Mouse (Mus musculus) kidney, adult 9 months (tissue): ENCODE data around the gene Sohlh2.
"Not testable (repeated sequence)": the region's sequence is repeated elsewhere in the genome, so short reads cannot be mapped to it uniquely, and the experiment has no call there.

Source experiments
- DNase-seq: peaks from one replicate; pipeline ENCODE4 v3.0.0; 2022

The Sohlh2 gene

DNA sequence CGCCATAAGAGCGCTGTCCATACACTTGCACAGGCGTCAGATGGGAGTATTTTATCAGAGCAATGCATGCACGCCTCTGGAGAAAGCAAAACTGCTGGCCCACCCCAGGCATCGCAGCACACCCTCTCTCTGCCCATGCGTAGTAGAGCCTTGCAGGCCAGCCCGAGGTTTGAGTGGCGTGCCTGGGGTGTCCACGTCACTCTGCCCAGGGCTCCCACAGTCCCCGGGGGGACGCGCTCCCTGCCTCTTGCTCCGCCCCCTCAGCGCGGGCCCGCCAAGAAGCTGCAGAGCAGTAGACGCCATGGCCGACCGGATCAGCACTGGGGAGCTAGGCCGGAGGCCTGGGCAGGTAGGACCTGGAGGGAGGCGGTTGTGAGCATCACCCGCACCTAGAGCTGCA, at the start of gene Sohlh2:
TSS of gene Sohlh2 (plus strand) at position 263 of the 400 bp plus-strand sequence.
- no peak for DNase-seq

DNA sequence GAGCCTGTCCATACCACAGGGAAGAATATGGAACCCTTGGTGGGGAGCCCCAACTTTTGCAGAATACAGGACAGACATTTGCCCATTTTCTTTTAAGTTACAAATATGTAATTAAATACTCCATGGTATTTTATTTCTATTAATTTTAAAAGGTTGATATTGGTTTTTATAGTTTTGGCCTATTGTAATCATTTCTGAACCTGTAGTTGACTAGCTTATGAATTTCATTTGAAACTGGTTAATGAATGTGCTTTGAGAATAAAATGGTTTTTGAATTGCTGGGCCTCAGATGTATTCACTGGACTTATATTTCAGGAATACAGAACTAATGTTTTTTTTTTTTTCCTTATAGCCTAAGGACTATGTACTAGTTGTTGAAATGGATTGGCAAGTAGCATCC, 44.8 kb upstream of the Sohlh2 start, which contains the start of gene Ccdc169:
TSS of gene Ccdc169 (plus strand) at position 301 of the 400 bp plus-strand sequence.
- no peak for DNase-seq

DNA sequence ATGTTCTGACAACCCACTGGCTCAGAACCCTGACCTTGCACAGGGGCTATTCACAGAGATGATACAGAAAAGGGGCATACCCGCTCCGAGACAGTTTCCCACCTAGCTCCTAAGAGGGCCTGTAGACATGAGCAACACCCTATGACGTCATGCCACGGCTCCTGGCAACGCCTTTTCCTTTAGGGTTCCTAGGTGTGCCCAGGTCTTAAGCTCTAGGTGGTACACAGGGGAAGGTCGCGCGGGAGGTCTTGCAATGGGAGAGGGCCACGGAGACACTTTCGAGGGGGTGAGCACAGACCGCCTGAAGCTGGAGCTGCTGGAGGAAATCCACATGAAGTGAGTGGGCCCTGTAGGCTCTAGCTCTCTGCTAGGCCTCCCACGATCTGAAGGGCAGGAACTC, 42.0 kb upstream of the Sohlh2 start:
- no peak for DNase-seq

DNA sequence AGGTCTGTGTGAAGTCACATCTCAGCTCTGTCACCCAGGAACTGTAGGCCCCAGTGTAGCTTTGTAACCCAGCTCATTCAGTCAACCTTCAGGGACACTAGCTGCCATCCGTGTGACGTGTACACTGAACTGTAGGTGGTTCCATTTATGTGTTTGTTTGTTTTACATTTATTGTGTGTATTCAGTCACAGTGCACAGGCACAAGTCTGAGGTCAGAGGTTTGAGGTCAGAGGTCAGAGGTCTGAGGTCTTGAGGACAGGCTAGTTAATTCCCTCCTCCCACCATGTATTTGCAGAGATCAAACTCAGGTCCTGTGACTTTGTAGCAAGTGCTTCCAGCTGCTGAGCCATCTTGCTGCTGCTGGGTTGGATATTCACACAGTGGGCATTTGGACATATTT, 40.4 kb upstream of the Sohlh2 start:
- no peak for DNase-seq

DNA sequence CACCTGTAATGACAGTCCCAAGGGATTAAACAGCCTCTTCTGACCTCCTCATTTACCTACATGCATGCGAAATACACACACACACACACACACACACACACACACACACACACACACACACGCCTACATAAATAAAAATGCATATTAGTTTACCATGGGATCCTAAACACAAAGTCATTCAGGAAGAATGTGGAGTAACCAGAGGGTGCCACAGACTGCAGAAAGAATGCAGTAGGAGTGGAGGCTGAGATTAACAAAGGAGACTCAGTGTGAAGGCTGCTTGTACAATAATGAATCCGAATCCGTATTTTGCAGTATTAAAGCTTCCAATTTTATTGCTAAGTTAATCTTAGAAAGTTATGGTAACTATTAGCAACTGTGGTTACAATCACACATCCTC, 36.9 kb upstream of the Sohlh2 start:
- no peak for DNase-seq

DNA sequence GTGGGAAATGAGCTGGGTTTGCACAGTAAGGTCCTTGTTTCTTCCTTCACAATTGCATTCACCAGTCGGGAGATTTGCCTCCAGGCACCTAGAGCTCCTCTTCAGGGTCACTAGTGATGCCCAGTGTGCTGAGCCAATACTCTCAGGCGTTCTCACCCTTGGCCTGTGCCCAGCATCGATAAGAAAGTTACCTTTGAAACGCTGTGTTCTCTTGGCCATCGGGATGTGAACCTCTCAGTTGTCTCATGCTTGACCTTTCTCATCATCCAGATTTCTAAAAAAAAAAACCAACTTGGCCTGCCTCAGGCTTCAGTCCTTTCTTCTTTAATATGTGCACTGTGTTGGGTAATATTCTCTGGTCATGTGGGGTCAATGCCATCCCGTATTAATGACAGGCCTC, 35.4 kb upstream of the Sohlh2 start:
- DNase-seq, result no peak

DNA sequence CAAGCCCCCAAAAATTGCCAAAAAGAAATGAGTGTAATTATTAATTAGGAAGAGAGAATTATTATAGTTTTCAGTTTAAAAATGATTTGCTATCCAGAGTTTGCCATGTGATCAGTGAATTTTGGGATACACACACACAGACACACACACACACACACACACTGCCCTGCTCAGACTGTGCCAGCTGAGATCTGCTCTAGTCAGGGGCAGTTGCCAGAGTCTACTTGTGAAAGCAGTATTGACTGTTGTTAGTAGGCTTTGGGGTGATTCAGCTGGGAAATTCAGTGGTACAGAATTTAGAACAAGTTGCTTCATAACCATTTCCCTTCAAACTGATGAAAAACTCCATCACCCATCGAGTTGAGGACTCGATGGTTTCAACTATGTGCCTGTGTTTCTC, 34.7 kb upstream of the Sohlh2 start:
- no peak for DNase-seq

DNA sequence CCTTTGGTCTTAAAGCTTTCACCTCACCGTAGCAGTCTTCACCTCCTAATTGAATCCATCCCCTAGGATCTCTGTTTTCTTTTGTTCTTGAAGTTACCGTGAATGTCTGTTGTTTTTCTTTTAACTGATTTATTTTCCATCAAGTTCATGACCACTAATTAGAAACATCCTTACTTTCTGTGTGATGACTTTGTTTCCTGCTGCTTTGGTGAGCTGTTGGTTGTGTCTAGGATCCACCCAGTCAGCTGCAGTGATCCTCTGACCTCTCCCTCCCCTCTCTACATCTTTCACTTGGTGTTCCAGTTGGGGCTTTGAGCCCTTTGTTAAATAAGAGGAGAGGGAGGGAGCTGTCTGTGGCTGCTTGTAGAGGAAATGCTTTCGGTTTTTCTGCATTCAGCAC, 33.7 kb upstream of the Sohlh2 start:
- no peak for DNase-seq

DNA sequence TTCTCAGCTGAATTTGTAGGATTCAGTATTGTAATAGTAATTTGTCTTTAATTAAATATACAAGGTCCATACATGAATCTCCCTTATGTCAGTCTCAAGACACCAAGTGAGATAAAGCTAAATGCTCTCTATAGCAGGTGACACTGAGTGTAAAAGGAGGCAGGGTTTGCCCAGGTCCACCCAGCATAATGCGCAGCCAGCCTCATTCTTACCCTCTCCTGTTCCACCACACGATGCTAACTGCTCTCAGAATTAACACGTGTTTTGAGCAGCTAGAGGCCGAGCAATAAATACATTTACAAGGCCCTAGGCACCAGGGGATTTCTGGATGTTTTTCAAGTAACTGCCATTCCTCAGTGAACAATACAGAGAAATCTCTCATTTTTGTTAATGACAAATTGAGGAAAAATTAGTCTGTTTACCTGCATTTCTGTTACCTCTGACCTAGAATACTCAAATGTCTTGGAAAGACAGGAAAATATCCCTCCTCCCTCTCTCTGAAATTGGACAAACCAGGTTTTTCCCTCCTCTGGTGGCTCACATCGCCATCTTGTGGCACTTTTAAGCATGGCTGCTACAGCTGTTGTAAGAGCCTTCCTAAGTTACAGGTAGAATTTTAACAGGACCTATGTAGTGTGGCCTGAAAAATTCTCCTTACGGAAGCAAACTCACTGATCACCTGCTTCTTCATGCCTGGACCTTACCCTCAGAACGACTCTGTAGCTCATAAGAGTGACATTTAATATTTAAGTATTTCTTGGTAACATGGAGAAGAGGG, 30.0 kb upstream of the Sohlh2 start:
- DNase-seq, result peak; percentile 70

DNA sequence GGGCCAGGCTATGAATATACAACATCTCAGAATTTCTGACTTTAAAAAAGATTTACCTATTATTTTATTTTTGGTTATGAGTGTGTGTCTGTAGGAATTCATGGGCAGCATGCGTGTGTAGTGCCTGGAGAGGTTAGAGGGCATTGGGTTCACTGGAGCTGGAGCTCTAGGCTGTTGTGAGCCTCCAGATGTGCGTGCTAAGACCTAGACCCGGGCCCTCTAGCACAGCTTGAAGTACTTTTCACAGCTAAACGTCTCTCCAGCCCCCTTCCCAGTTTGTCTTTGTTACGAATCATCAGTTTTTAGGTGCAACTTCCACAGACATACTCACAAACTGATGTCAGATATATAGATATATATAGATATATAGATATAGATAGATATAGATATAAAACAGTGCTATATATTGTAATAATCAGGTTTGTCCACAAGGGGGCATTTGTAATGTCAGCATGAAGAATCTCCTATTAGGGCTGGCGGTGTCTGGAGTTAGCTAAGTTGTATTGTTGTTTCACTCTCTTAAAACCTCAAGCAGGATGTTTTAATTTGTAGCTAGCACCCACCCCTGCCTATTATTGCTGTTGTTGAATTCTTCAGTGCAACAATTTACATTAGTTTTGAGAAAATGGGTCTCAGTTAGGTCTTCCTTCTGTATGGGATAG, 29.0 kb upstream of the Sohlh2 start:
- DNase-seq, result peak; percentile 18

DNA sequence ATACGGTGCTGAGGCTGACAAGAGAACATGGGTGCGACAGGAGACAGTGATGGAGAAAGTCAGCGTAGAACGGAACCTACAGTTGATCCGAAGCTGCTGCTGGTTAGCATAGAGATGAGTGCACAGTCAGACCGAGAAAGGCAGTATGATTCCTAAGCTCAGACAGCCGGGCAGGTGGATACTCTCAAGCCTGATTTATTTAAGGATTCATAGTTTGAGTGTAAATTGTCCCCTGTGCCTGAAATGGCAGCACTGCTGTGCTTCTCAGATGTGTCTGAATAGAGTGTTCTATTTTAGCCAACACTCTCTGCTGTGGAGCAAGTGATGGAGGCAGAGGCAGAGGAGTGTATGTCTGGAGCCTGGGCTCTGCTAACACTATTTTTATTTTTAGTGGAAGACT, 27.7 kb upstream of the Sohlh2 start:
- no peak for DNase-seq

DNA sequence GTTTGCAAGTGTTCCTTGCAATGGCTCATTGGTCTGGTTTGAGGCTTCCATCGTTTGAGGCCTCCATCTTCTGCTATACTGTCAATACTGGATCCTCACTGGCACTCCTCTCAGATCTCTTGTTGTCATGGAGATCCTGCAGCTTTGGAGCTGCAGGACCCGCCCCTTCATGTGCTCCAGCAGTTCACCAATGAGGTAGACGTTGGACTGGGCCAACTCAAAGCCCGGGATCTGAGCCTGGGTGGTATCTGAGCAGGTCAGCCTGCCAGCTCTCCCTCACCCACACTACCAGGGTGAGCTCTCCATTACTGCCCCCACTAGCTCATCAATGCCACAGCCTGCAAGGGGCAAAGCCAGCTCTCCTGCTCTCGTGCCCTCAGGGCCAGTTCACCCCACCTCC, 24.4 kb upstream of the Sohlh2 start:
- no peak for DNase-seq

DNA sequence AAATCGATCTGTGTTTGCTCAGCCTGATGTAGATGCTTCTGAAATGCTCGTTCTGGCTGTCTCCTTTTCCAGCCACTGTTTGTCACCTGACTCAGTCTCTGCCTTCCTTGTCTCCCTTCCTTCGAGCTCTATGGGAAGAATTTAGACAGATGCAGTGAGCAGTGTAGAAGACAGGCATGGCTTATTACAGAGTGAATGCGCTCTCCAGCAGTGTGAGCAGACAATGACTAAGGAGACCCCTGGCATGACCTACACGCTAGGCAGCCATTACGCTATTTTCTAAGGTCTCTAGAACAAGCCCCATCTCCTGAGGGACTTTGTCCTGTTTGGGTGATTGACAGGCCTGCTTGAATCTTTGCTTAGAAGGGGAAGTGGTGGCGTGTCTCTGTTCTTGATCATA, 20.7 kb upstream of the Sohlh2 start:
- DNase-seq, result no peak

DNA sequence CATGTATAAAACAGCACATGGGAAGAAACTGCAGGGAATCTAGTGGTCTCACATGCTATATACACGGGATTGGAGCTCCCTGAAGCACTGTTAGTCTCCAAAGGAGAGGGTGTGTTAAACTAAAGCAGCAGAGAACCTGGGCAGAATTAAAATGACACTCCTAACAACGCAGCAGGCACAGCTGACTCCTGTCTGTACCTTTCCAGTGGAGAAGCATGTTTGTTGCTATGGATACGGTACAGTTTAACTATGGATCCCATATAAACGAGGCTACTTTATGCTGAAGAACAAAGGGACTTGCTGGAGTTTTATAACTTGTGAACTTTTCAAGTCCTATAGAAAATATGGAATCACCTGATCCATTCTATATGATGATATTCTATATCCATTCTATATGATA, 18.3 kb upstream of the Sohlh2 start:
- no peak for DNase-seq

DNA sequence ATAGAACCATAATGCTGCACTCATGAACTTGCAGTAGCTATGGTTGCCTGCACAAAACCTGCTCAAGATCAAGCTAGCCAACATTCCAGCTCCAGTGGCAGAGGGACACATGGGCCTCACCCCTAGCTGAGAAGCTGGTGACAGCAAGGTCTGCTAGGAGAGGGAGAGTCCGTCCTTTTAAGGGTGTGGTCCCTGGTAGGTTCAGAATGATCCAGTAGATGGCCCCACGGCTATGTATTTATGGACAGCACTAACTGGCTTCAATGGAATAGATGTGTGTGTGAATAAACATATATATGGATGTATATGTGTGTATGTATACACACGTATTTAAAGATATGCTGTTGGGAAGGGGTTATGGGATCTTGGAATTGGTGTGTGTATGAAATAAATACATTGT, 9.3 kb upstream of the Sohlh2 start:
- DNase-seq, result no peak

DNA sequence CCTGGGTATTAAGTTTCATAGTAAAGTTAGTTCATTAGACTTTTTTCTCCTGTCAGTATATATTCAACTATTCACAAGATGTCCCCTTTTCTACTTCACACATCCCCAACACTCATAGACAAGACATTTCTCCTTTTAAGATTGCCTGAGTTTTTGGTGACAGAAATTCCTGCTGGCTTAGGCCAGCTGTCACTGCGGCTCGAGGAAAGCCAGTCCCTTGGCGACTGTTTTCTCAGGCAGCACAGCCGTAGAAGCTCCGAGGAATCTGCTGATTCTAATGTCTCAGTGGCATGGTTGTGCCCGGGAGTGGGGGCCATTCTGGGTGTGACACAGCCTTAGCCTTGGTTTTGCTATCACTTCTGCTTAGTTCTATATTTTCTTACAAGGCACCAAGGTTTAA, 4.6 kb upstream of the Sohlh2 start:
- DNase-seq, result no peak

DNA sequence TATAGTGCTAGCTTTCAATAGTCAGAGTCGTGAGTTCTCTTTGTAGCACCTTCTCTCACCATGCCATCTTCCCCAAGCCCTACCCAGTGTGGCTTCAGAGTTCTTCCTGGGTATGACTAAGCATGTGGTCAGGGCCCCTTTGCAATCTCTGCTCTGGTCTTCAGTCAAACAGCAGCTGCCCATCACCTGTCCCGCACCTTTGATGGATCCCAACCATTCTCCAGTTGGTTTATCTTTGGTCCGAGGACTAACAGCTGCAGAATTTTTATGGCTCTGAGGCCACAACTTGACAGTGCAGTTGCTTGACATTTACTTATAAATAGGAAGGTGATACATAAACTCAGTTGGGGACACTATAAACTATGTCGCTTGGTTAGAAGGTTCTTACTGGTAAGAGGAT, 9.8 kb downstream of the Sohlh2 start:
- no peak for DNase-seq

DNA sequence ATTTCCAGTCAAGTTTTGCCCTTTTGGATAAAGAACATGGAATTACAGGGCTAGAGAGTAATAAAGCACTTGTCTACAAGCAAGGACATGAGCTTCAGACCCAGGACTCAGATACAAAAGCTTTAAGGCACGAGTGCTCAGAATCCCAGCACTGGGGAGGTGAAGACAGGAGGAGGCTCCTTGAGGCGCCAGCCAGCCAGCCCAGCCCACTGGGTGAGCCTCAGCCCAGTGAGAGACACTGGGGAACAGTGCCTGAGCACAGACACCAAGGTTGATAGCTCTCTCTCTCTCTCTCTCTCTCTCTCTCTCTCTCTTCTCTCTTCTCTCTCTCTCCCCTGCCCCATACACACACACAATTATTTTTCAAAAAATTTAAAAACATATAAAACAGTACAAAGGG, 11.5 kb downstream of the Sohlh2 start:
- DNase-seq, result no peak

DNA sequence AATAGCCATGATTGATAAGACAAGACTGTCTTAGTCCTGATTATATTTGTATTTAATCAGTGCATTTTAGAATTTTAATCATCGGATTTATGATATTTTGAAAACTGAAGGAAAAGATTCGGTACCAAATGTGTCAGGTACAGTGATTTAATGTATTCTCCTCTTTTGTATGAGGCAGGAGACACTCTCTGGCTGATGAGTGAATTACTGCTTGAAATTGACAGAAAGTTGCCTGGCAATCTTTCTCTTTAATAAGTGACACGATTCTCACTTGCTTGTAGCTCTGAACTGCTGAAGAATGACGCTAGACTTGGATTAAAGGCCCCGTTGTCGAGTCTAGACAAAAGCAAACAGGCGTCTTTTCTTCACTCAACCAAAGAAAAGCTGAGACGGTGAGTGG, 13.0 kb downstream of the Sohlh2 start:
- no peak for DNase-seq

DNA sequence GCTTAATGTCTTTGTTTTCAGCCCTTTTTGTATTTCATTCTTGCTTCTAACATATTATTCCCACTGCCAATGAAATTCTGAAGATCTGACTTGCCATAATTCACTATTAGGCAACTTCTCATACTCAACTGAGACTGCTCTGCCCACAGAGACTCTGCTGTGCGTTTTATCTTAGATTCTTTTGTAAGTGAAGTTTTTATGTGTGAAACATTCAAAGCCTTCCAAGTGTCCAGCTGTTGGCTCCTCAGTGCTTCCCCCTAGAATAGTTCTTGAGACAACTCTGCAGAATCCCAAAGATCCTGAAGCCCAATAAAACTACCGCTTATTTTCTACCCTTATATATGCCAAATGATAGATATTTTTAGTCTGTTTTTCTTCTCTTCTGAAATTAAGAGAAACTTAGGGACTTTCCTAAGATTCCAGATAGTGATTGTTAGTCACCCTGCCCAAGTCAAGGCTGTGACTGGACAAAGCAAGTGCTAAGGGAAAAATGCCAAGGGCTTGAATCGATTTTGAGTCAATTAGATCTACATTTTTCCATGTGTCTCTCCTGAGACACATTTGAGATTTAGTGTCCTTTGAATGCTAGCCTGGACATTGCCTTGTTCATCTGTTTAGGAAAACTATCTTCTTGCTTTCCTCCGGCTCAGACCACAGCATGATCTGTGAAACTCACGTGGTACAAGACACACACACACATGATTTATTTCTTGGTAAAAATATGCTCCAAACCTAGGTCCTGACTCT, 13.9 kb downstream of the Sohlh2 start:
- DNase-seq, result no peak

DNA sequence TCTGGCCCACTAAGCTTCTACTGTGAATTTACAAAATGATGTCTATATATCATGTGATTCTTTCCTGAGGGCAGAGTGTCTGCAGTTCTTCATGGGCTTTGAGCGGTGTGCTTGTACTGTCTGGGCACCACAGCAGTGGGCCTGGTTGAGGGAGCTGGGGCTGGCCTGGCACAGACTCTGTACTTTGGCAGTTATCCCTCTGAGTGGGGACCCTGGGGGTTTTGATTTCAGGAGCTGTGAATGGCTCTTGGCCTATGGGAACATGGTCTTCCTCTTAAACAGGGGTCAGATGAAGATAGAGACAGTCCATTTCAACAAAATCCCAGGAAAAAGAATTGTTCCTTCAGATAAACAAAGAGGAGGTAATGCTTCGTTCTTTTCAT, 14.5 kb downstream of the Sohlh2 start:
- no peak for DNase-seq

DNA sequence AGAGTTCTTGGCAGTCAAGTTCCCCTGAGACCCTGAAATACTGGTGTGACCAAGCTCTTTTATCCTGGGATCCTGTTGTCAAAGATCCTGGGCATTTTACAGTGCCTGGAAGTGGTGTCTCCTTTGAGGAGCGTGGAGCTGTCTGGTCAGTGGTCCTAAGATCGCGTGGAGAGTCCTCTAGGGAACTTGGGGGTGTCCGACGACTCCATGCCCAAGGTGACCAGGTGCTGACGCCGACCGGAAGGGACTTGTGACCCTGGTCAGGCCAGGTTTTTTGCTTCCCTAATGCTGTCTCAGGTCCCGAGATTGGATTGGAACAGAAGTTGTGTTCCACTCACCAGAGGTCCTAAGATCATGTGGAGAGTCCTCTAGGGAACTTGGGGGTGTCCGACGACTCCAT, 21.8 kb downstream of the Sohlh2 start:
- DNase-seq, result not testable (repeated sequence)

DNA sequence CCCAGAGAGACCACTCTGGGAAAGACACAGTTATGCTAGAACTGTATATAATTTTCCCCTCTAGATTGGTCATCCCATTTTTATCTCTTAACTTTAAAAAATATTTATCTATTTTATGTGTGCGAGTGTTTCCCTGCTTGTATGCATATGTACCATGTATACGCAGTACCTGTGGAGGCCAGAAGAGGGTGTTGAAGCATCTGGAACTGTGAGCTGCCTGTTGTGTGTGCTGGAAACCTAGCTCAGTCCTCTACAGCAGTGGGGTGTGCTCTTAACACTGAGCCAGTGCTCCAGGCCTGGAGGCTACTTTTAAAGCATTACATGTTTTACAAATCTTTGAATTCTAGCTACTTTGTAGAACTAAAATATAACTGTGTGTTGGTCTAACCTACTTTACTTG, 24.6 kb downstream of the Sohlh2 start:
- no peak for DNase-seq

DNA sequence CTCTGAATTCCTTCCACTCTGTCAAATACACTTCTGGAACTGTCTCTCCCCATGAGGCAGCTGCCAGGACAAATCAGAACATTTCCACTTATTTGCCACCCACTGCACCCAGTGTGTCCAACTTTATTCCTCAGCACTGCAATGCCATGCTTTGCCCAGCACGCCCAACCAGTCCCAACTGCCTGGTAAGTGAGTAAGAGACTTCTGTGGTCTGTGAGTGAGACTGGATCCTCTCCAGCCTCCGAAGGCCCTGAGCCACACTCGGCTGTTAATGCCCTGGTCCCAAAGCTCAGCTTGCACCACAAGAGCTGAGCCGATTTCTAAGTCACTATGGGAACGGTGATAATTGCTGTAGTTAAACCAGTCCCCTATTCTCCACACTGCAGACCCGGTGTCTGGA, 25.8 kb downstream of the Sohlh2 start:
- DNase-seq, result no peak
